Mouse (Mus musculus) hindbrain, postnatal 0 days (tissue): ENCODE results near the gene Thsd7b. TPM values are rescaled to one million over a fixed set of nuclear protein-coding genes. Genes with fewer than 3 reads are reported as not detected.

Experiments used
- ATAC-seq: fragments of 200-750 bp; cut with Nextera tagmentation; 2 replicates; pipeline ENCODE4 v1.8.0; 2017; ENCODE audit warnings: mild to moderate bottlenecking, moderate TSS enrichment, moderate library complexity
- DNase-seq: peaks from one replicate; pipeline ENCODE4 v3.0.0-alpha.2; 2015; ENCODE audit warnings: low spot score
- H3K27ac ChIP-seq: fragments of 300-500 bp; sonication (generic); 2 replicates; pipeline ENCODE4 v1.5.1; 2014; ENCODE audit warnings: mild to moderate bottlenecking
- H3K27me3 ChIP-seq: fragments of 300-500 bp; sonication (generic); 2 replicates; pipeline ENCODE4 v1.6.1; 2014; ENCODE audit warnings: low read length, mixed read lengths; ENCODE audit not compliant: insufficient read depth
- H3K36me3 ChIP-seq: fragments of 300-500 bp; sonication (generic); 2 replicates; pipeline ENCODE4 v1.6.1; 2014; ENCODE audit warnings: low read length, mixed read lengths; ENCODE audit not compliant: insufficient read depth
- H3K4me1 ChIP-seq: fragments of 300-500 bp; sonication (generic); 2 replicates; pipeline ENCODE4 v1.6.1; 2014; ENCODE audit warnings: antibody characterized with exemption, low read length, mixed read lengths; ENCODE audit not compliant: insufficient read depth
- H3K4me2 ChIP-seq: fragments of 300-500 bp; sonication (generic); 2 replicates; pipeline ENCODE4 v1.6.1; 2014; ENCODE audit warnings: low read depth, mild to moderate bottlenecking, low read length, moderate library complexity, mixed read lengths
- H3K4me3 ChIP-seq: fragments of 300-500 bp; sonication (generic); 2 replicates; pipeline ENCODE4 v1.5.1; 2014; ENCODE audit warnings: low read length
- H3K9ac ChIP-seq: fragments of 300-500 bp; sonication (generic); replicated peaks from 2 replicates; pipeline ENCODE4 v1.6.1; 2014; ENCODE audit warnings: mild to moderate bottlenecking, low read length, moderate library complexity, mixed read lengths
- H3K9me3 ChIP-seq: fragments of 300-500 bp; sonication (generic); 2 replicates; pipeline ENCODE4 v1.6.1; 2016; ENCODE audit warnings: low read length, mixed read lengths
- CTCF ChIP-seq: IDR thresholded peaks from 2 replicates; pipeline ENCODE4 v1.5.1; 2016; ENCODE audit warnings: antibody characterized with exemption, control low read depth, low read depth
- WGBS: fragments of 180-500 bp; shearing (Covaris S2); extraction: QIAGEN DNeasy Blood & Tissue Kit; methylation state at CpG from one replicate; pipeline ENCODE4 v1.1.7; 2014; 5-methylcytosine and 5-hydroxymethylcytosine counted together
- polyA plus RNA-seq: library from polyadenylated mRNA; unstranded; fragments of >200 nt; fragmentation: Nextera tagmentation; extraction: Ambion mirVana; gene quantifications from 2 replicates; pipeline ENCODE4 v1.2.1, GENCODE M21; 2015
- total RNA-seq: library from RNA; depleted of rRNA; stranded (reverse); fragments of >200 nt; gene quantifications from 2 replicates; pipeline ENCODE4 v1.2.3, GENCODE M21; 2014

The Thsd7b gene
- total and polyA plus RNA-seq, 2 experiments from 2014 or later: 9.5 to 19.7 TPM

DNA sequence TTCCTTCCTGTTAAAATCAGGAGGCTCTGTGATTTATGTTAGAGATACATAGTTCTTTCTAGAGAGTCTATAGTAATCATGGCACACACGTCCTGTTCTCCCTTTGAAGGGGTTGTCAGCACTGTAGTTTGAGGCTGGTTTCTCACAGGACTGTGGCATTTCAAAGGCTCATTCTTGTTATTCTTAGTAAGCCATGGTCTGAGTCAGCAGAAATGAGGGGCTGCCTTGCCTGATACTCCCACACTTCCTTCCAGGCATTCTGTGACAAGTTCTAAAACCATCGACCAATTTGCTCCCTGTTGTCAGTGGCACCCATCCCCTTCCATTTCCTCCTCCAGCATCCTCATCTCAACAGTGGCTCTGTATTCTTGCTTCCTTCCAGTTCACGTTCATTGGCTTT lies 384.9 kb downstream of the Thsd7b start:
- ATAC-seq (no peak), DNase-seq (no peak)
- Histone ChIP-seq H3K27ac (no peak overlapping the region), H3K9me3 (no peaks in the 10 kb centered on the region), H3K4me2 (no peak overlapping the region), H3K4me1 (no peaks in the 10 kb centered on the region), H3K27me3 (no peaks in the 10 kb centered on the region), H3K4me3 (no peak overlapping the region), H3K36me3 (no peaks in the 10 kb centered on the region), H3K9ac (no peak overlapping the region)
- WGBS: 71% methylated on average over 3 of the region's 3 CpGs
- TF ChIP-seq CTCF: no peak

DNA sequence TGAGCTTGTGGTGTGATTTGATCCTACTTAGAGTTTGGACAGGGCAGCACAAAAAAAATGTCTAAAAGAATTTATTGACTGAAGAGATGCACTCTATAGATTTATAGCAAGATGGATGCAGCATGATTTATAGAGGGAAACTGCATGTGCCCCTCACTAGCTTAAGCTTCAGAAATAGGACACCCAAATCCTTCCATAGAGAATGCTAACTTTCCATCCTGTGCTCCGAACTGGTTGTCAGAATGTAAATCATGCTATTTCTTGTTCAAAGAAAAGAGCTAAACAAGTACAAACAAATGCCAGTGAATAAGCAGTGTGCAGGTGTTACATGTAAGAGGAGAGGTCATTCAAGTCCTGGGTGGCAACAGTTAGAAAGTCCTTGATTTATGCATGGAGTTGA lies 402.8 kb downstream of the Thsd7b start:
- H3K4me3 ChIP-seq: no peak overlapping the region

DNA sequence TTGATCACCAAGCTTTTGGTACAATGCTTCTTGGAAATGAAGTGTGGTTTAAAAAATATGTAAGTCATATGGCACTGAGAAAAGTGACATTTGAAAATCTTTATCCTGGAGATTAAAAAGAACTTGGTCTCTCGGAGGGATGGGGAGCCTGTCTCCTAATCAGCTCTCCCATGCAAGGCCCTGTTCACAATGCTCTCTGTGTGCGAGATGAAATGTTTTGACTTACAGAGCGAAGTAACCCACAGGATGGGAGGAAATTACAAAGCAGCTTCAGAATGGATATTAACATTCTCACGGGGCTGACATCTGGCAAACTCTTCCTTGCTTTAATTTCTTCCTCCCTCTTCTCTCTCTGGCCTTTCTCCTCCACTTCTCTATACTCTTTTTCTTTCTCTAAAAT lies 405.7 kb downstream of the Thsd7b start:
- TF ChIP-seq CTCF: no peak
- Histone ChIP-seq H3K9me3 (no peaks in the 10 kb centered on the region), H3K4me1 (no peaks in the 10 kb centered on the region), H3K9ac (no peak overlapping the region), H3K36me3 (no peaks in the 10 kb centered on the region), H3K27me3 (no peaks in the 10 kb centered on the region), H3K27ac (no peak overlapping the region), H3K4me3 (no peak overlapping the region), H3K4me2 (no peak overlapping the region)
- ATAC-seq (no peak), DNase-seq (no peak)
- WGBS: 27% methylated on average over 4 of the region's 4 CpGs

More for the DNA sequence above, 402.8 kb downstream of the Thsd7b start:
- no peak overlapping the region for H3K9ac ChIP-seq
- no peaks in the 10 kb centered on the region for H3K36me3 ChIP-seq
- ATAC-seq (no peak), DNase-seq (no peak)
- WGBS: 76% methylated on average over 1 of the region's 1 CpGs
- no peak overlapping the region for H3K27ac ChIP-seq
- no peak overlapping the region for H3K4me2 ChIP-seq
- H3K27me3 ChIP-seq: no peaks in the 10 kb centered on the region
- no peaks in the 10 kb centered on the region for H3K4me1 ChIP-seq
- TF ChIP-seq CTCF: no peak
- H3K9me3 ChIP-seq: no peaks in the 10 kb centered on the region

DNA sequence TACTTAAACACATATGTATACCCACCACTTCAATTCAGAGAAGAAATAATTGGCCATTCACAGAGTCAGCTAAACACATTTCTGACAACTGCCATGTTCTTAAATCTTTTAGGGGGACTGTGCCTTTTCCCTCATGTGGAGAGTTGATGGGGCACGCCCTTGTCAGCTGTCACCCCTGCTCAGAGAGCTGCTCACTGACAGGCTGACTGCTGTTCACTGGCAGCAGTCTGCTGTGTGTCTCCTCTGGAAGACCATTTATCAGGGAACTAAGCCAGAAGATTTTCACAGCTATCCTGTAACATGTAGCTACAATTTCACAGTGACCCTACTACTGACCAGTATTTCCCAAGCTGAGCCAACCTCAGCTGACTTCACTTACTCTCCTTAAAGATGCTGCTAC lies 432.6 kb downstream of the Thsd7b start:
- WGBS: 56% methylated on average over 1 of the region's 1 CpGs
- no peak for TF ChIP-seq CTCF
- Histone ChIP-seq H3K27me3 (no peaks in the 10 kb centered on the region), H3K9ac (no peak overlapping the region), H3K4me1 (no peaks in the 10 kb centered on the region), H3K9me3 (no peaks in the 10 kb centered on the region), H3K4me2 (no peak overlapping the region), H3K27ac (no peak overlapping the region), H3K4me3 (no peak overlapping the region), H3K36me3 (no peaks in the 10 kb centered on the region)
- no peak for ATAC-seq
- DNase-seq: peak; percentile 36

DNA sequence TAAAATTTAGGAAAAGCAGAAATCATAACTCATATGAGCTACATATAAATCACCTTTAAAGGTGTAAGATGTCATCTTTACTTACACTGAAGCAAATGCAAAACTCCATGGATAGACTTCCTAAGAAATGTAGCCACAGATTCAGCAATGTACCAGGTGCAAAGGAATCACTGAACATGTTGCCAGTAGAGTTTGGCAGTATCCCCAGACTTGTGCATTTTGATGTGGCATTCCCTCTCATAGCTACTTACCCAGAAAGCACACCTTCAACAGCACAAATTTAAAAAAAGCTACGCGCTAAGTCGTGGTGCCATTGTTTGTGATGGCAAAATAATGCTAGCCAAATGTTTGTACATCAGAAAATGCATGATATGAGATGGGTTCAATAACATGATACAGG lies 439.6 kb downstream of the Thsd7b start:
- no peaks in the 10 kb centered on the region for H3K9me3 ChIP-seq
- no peak overlapping the region for H3K4me2 ChIP-seq
- H3K27ac ChIP-seq: no peak overlapping the region
- H3K4me3 ChIP-seq: no peak overlapping the region
- 89% methylated on average over 3 of the region's 3 CpGs for WGBS
- H3K27me3 ChIP-seq: no peaks in the 10 kb centered on the region
- DNase-seq: peak; percentile 6
- no peak for ATAC-seq
- no peaks in the 10 kb centered on the region for H3K36me3 ChIP-seq
- no peak for TF ChIP-seq CTCF
- no peak overlapping the region for H3K9ac ChIP-seq
- H3K4me1 ChIP-seq: no peaks in the 10 kb centered on the region

DNA sequence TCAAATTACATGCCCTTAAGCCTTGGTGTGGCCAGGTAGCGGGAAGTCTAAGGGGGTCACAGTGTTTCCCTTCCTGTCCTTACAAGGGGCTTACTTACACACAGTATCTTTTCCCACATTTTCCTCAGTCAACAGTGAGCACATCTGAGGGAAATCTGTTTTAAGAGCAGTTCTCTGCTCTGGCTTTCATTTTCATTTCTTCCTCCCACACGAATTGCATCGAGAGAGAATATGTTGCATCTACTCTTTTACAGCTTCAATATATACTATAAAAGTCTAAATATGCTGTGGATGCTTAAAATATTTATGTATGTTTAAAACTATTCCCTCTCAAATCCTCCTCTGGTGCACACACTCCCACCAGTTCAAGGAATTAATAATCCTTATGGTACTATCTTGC lies 440.5 kb downstream of the Thsd7b start:
- Histone ChIP-seq H3K9ac (no peak overlapping the region), H3K27ac (no peak overlapping the region), H3K36me3 (no peaks in the 10 kb centered on the region), H3K4me3 (no peak overlapping the region), H3K27me3 (no peaks in the 10 kb centered on the region), H3K9me3 (no peaks in the 10 kb centered on the region), H3K4me2 (no peak overlapping the region), H3K4me1 (no peaks in the 10 kb centered on the region)
- ATAC-seq (no peak), DNase-seq (no peak)
- WGBS: 93% methylated on average over 3 of the region's 3 CpGs
- no peak for TF ChIP-seq CTCF

DNA sequence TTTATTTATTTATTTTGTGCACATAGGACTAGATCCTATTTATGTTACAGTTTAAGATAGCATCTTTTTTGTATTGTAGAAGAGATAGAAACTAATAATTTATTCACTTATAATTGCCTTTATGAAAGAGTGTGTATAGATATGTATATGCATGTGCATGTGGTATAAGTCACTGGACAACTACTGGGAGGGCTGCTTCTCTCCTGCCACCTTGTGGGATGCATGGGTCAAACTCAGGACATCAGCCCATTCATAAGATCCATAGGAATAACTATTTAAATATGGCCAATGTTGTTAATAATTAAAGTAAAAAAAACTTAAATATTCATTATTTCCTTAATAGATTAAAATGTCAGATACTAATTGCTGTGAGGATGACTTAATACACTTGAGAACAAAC lies 446.5 kb downstream of the Thsd7b start:
- peak; percentile 34 for TF ChIP-seq CTCF
- Histone ChIP-seq H3K4me3 (no peak overlapping the region), H3K36me3 (no peaks in the 10 kb centered on the region), H3K27me3 (no peaks in the 10 kb centered on the region), H3K27ac (no peak overlapping the region), H3K4me1 (no peaks in the 10 kb centered on the region), H3K4me2 (no peak overlapping the region), H3K9me3 (no peaks in the 10 kb centered on the region), H3K9ac (no peak overlapping the region)
- ATAC-seq: no peak
- no peak for DNase-seq
